Mouse (Mus musculus): ENCODE data around the gene Gria2. TPM values are rescaled to one million over a fixed set of nuclear protein-coding genes. Genes with fewer than 3 reads are reported as not detected.
A peak's percentile ranks its signal among the peaks of the same experiment; 100 is the strongest.

Gria2 gene
- polyA plus RNA-seq, 1 experiment from 2014 or later, result 0.38 TPM

DNA sequence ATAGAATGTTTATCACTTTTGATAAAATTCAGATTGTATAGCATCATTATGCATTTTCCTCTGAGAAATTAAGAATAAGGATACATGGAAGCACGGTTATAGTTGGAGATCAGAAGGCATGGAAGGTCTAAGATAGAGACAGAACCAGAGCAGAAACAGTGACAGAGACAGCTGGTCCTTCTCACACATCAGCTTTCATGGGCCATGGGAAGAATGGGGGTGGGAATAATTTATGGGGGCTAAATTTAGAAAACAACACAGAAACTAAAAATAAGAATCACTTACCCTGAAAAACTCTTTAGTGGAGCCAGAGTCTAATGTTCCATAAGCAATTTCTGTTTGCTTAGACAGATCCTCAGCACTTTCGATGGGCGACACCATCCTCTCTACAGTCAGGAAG, 100.5 kb downstream of the Gria2 start:
- Histone ChIP-seq H3K27me3 (ENCODE audit: insufficient read depth, low read length) (no peaks in the 10 kb centered on the region), H3K9me3 (replicated peaks; ENCODE audit: low read length) (no peaks in the 10 kb centered on the region), H3K36me3 (ENCODE audit: insufficient read depth, low read length) (no peaks in the 10 kb centered on the region), H3K4me2 (ENCODE audit: low read length) (no peak overlapping the region), H3K4me1 (replicated peaks; ENCODE audit: insufficient read depth, low read length) (no peaks in the 10 kb centered on the region), H3K9ac (ENCODE audit: low read depth, low read length) (no peak overlapping the region), H3K4me3 (replicated peaks; ENCODE audit: low read depth, low read length) (no peak overlapping the region), H3K27ac (no peak overlapping the region)
- WGBS, result 57% methylated on average over 3 of the region's 3 CpGs
- DNase-seq (ENCODE audit: low spot score) (peak; percentile 46), ATAC-seq (replicated peaks; ENCODE audit: low FRiP score, low read depth) (no peak; the same call in 1 of the 2 replicates)
- TF ChIP-seq CTCF (IDR thresholded peaks at IDR 0.05; ENCODE audit: low read depth), result no peak

DNA sequence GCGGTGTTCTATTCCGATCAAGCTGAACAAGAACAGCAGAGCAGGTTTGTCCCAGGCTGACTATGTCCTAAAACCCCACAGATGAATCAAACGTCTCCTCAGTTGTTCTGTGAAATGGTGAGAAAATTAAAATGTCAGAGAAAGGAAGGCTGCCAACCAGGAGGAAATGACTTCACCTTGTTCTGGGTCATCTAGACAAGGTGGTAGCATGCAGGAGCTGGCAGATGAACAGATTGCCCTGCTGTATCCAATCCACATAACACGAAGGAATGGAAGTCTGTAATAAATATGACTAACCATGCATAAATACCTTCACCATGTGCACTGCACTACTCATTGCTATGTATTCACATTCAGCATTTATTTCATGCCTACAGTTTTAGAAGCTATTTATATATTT, 105.1 kb downstream of the Gria2 start:
- H3K9me3 ChIP-seq (replicated peaks; ENCODE audit: low read length), result no peaks in the 10 kb centered on the region
- no peak overlapping the region for H3K4me3 ChIP-seq (replicated peaks; ENCODE audit: low read depth, low read length)
- H3K27me3 ChIP-seq (ENCODE audit: insufficient read depth, low read length), result no peaks in the 10 kb centered on the region
- H3K9ac ChIP-seq (ENCODE audit: low read depth, low read length), result no peak overlapping the region
- no peak overlapping the region for H3K4me2 ChIP-seq (ENCODE audit: low read length)
- H3K36me3 ChIP-seq (ENCODE audit: insufficient read depth, low read length), result no peaks in the 10 kb centered on the region
- WGBS, result 72% methylated on average over 4 of the region's 4 CpGs
- TF ChIP-seq CTCF (IDR thresholded peaks at IDR 0.05; ENCODE audit: low read depth), result no peak
- DNase-seq (ENCODE audit: low spot score), result no peak
- no peak for ATAC-seq (replicated peaks; ENCODE audit: low FRiP score, low read depth)
- no peaks in the 10 kb centered on the region for H3K4me1 ChIP-seq (replicated peaks; ENCODE audit: insufficient read depth, low read length)
- H3K27ac ChIP-seq, result no peak overlapping the region

DNA sequence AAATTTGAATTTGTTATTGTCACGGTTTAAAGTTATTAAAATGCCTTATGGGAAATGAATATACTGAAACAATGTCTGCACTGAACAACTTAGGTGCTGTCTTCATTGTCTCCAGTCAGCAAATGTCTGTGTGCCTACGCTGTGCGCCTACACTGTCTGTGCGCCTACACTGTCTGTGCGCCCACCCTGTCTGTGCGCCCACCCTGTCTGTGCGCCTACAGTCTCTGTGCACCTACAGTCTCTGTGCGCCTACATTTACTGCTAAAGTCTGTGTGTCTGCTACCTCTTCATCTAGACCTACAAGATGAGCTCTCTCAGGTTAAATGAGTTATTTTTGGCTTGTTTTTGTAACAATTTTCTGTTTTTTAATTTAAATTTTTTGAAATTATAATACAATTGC, 107.7 kb downstream of the Gria2 start:
- no peaks in the 10 kb centered on the region for H3K4me1 ChIP-seq (replicated peaks; ENCODE audit: insufficient read depth, low read length)
- no peak overlapping the region for H3K9ac ChIP-seq (ENCODE audit: low read depth, low read length)
- no peak overlapping the region for H3K4me3 ChIP-seq (replicated peaks; ENCODE audit: low read depth, low read length)
- no peaks in the 10 kb centered on the region for H3K9me3 ChIP-seq (replicated peaks; ENCODE audit: low read length)
- no peak overlapping the region for H3K27ac ChIP-seq
- no peak for ATAC-seq (replicated peaks; ENCODE audit: low FRiP score, low read depth)
- 98% methylated on average over 8 of the region's 8 CpGs for WGBS
- no peak overlapping the region for H3K4me2 ChIP-seq (ENCODE audit: low read length)
- no peaks in the 10 kb centered on the region for H3K36me3 ChIP-seq (ENCODE audit: insufficient read depth, low read length)
- TF ChIP-seq CTCF (IDR thresholded peaks at IDR 0.05; ENCODE audit: low read depth), result no peak
- H3K27me3 ChIP-seq (ENCODE audit: insufficient read depth, low read length), result no peaks in the 10 kb centered on the region
- no peak for DNase-seq (ENCODE audit: low spot score)

DNA sequence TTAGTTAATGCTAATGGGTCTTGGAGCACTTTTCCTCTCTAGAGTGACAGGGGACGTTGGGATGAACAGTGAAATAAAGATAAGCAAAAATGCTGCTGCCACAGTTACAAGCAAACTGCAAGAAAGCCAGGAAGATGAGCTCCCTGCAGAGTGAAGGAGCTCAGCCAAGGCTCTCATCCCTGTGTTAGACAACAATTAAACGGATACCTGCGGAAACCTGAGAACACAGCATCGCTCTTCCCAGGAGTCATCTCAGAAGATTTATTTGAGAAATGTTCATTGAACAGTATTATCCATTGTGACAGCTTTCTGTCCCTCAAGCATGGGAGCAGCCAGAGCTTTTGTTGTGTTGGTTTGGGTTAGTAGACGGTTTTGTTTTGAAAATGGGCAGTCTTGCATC, 137.5 kb downstream of the Gria2 start:
- no peak for TF ChIP-seq CTCF (IDR thresholded peaks at IDR 0.05; ENCODE audit: low read depth)
- H3K4me1 ChIP-seq (replicated peaks; ENCODE audit: insufficient read depth, low read length), result no peaks in the 10 kb centered on the region
- no peak overlapping the region for H3K9ac ChIP-seq (ENCODE audit: low read depth, low read length)
- H3K27ac ChIP-seq, result no peak overlapping the region
- no peak for DNase-seq (ENCODE audit: low spot score)
- no peak overlapping the region for H3K4me3 ChIP-seq (replicated peaks; ENCODE audit: low read depth, low read length)
- ATAC-seq (replicated peaks; ENCODE audit: low FRiP score, low read depth), result no peak
- H3K4me2 ChIP-seq (ENCODE audit: low read length), result no peak overlapping the region
- H3K36me3 ChIP-seq (ENCODE audit: insufficient read depth, low read length), result no peaks in the 10 kb centered on the region
- WGBS, result 57% methylated on average over 5 of the region's 5 CpGs
- H3K9me3 ChIP-seq (replicated peaks; ENCODE audit: low read length), result no peaks in the 10 kb centered on the region
- no peaks in the 10 kb centered on the region for H3K27me3 ChIP-seq (ENCODE audit: insufficient read depth, low read length)

DNA sequence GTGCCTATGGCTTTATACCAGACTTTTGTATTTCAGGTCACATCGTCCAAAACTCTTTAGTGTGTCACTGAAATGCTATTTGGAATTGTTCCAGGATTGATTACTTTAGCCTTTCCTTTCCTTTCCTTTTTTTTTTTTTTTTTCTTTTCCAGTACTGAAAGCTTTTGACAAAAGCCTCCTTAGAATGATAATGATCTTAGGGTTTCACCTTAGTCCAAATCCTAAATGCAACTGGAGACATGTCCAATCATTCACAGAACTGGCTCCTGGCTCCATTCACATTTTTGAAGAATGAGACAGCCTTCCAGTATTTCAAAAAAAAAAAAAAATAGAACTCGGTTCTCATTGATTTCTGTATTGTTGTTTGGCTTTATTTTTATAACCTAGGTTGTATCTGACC, 139.3 kb downstream of the Gria2 start:
- no peak for ATAC-seq (replicated peaks; ENCODE audit: low FRiP score, low read depth)
- 59% methylated on average over 2 of the region's 2 CpGs for WGBS

DNA sequence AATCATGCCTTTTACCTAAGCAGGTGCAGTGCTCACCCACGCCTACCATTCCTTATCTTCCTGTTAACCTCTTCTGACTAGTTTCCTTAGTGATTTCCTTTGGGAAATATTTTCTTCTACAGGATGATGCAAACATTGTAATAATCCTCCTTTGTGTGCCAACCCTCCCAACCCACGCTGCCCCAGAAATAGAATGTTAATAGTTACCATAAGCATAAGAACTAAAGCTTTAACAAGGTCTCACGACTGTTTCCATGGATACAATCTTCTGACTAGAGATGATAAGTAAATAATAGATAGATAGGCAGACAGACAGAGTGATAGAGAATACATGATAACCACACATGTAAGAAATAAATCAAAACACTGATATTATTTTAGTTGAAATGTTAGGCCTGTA, 140.8 kb downstream of the Gria2 start:
- H3K9me3 ChIP-seq (replicated peaks; ENCODE audit: low read length), result no peaks in the 10 kb centered on the region
- 69% methylated on average over 3 of the region's 3 CpGs for WGBS
- no peak for TF ChIP-seq CTCF (IDR thresholded peaks at IDR 0.05; ENCODE audit: low read depth)
- ATAC-seq (replicated peaks; ENCODE audit: low FRiP score, low read depth), result no peak
- no peak overlapping the region for H3K4me2 ChIP-seq (ENCODE audit: low read length)
- DNase-seq (ENCODE audit: low spot score), result no peak
- H3K4me3 ChIP-seq (replicated peaks; ENCODE audit: low read depth, low read length), result no peak overlapping the region
- no peak overlapping the region for H3K27ac ChIP-seq
- H3K9ac ChIP-seq (ENCODE audit: low read depth, low read length), result no peak overlapping the region
- H3K4me1 ChIP-seq (replicated peaks; ENCODE audit: insufficient read depth, low read length), result no peaks in the 10 kb centered on the region
- no peaks in the 10 kb centered on the region for H3K27me3 ChIP-seq (ENCODE audit: insufficient read depth, low read length)
- no peaks in the 10 kb centered on the region for H3K36me3 ChIP-seq (ENCODE audit: insufficient read depth, low read length)

More for the DNA sequence above, 139.3 kb downstream of the Gria2 start:
- no peak for TF ChIP-seq CTCF (IDR thresholded peaks at IDR 0.05; ENCODE audit: low read depth)
- H3K4me1 ChIP-seq (replicated peaks; ENCODE audit: insufficient read depth, low read length), result no peaks in the 10 kb centered on the region
- H3K4me2 ChIP-seq (ENCODE audit: low read length), result no peak overlapping the region
- no peaks in the 10 kb centered on the region for H3K27me3 ChIP-seq (ENCODE audit: insufficient read depth, low read length)
- H3K4me3 ChIP-seq (replicated peaks; ENCODE audit: low read depth, low read length), result no peak overlapping the region
- H3K9me3 ChIP-seq (replicated peaks; ENCODE audit: low read length), result no peaks in the 10 kb centered on the region
- DNase-seq (ENCODE audit: low spot score), result no peak
- no peaks in the 10 kb centered on the region for H3K36me3 ChIP-seq (ENCODE audit: insufficient read depth, low read length)
- H3K9ac ChIP-seq (ENCODE audit: low read depth, low read length), result no peak overlapping the region
- H3K27ac ChIP-seq, result no peak overlapping the region

DNA sequence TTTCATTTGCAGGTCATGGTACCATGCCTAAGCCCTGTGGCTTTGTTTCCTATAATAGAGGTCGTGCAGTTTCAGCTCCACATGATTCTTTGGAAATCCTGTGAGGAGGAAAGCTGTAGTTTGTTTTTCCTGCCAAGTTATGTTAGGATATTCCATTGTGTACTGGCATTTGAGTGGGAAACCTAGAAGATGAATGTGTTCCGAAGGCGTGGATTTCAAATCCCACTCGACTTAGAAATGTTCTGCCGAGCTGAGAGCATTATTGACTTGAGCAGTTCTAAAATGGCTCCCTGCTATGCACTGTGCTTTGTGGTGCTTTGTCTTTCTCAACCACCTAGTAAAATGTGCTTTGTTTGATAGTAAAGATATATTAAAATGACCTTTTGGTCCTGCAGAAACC, 150.4 kb downstream of the Gria2 start:
- Histone ChIP-seq H3K9me3 (replicated peaks; ENCODE audit: low read length) (no peaks in the 10 kb centered on the region), H3K27me3 (ENCODE audit: insufficient read depth, low read length) (no peaks in the 10 kb centered on the region), H3K4me2 (ENCODE audit: low read length) (no peak overlapping the region), H3K36me3 (ENCODE audit: insufficient read depth, low read length) (no peaks in the 10 kb centered on the region), H3K4me1 (replicated peaks; ENCODE audit: insufficient read depth, low read length) (no peaks in the 10 kb centered on the region), H3K9ac (ENCODE audit: low read depth, low read length) (no peak overlapping the region), H3K4me3 (replicated peaks; ENCODE audit: low read depth, low read length) (no peak overlapping the region), H3K27ac (no peak overlapping the region)
- TF ChIP-seq CTCF (IDR thresholded peaks at IDR 0.05; ENCODE audit: low read depth), result no peak
- ATAC-seq (replicated peaks; ENCODE audit: low FRiP score, low read depth) (no peak), DNase-seq (ENCODE audit: low spot score) (no peak)
- 81% methylated on average over 5 of the region's 5 CpGs for WGBS

Small RNAs within 50 kb of the gene (microRNA-seq; reads per million reads assigned to microRNA genes)
- gene Gm25749, result not detected

Other genes starting within 250 kb of the Gria2 start
- gene Glrb, start 110.8 kb upstream of the Gria2 start, polyA plus RNA-seq (2015; fragmentation: Nextera tagmentation; extraction: Ambion mirVana), result 5.4 and 5.6 TPM in 2 replicates
- gene Pdgfc, start 233.6 kb upstream of the Gria2 start, polyA plus RNA-seq (2015; fragmentation: Nextera tagmentation; extraction: Ambion mirVana), result 35.3 and 36.1 TPM in 2 replicates